Mouse (Mus musculus) midbrain, embryonic 16.5 days (tissue): ENCODE data around the gene Mlst8. TPM values are rescaled to one million over a fixed set of nuclear protein-coding genes. Genes with fewer than 3 reads are reported as not detected.
A peak's percentile ranks its signal among the peaks of the same experiment; 100 is the strongest.

Experiments used
- ATAC-seq: fragments of 200-750 bp; cut with Nextera tagmentation; 2 replicates; pipeline ENCODE4 v1.8.0; 2017; ENCODE audit warnings: moderate TSS enrichment
- H3K27ac ChIP-seq: fragments of 300-500 bp; sonication (generic); 2 replicates; pipeline ENCODE4 v1.5.1; 2014; ENCODE audit warnings: mild to moderate bottlenecking, low read length, mixed read lengths
- H3K27me3 ChIP-seq: fragments of 300-500 bp; sonication (generic); 2 replicates; pipeline ENCODE4 v1.6.1; 2014; ENCODE audit warnings: low read depth, low read length, mixed read lengths; ENCODE audit not compliant: control insufficient read depth, insufficient read depth
- H3K36me3 ChIP-seq: fragments of 300-500 bp; sonication (generic); 2 replicates; pipeline ENCODE4 v1.6.1; 2014; ENCODE audit warnings: mild to moderate bottlenecking, low read length, moderate library complexity, mixed read lengths; ENCODE audit not compliant: control insufficient read depth, insufficient read depth
- H3K4me1 ChIP-seq: fragments of 300-500 bp; sonication (generic); 2 replicates; pipeline ENCODE4 v1.6.1; 2014; ENCODE audit warnings: mild to moderate bottlenecking, low read length, mixed read lengths; ENCODE audit not compliant: control insufficient read depth, insufficient read depth
- H3K4me2 ChIP-seq: fragments of 300-500 bp; sonication (generic); 2 replicates; pipeline ENCODE4 v1.6.1; 2014; ENCODE audit warnings: mild to moderate bottlenecking, low read length, mixed read lengths
- H3K4me3 ChIP-seq: fragments of 300-500 bp; sonication (generic); 2 replicates; pipeline ENCODE4 v1.5.1; 2014; ENCODE audit warnings: low read depth, mild to moderate bottlenecking, low read length, moderate library complexity, mixed read lengths
- H3K9ac ChIP-seq: fragments of 300-500 bp; sonication (generic); 2 replicates; pipeline ENCODE4 v1.6.1; 2014; ENCODE audit warnings: low read depth, low read length, mixed read lengths
- H3K9me3 ChIP-seq: fragments of 300-500 bp; sonication (generic); replicated peaks from 2 replicates; pipeline ENCODE4 v1.6.1; 2014; ENCODE audit warnings: mild to moderate bottlenecking, low read length, mixed read lengths; ENCODE audit not compliant: control insufficient read depth, poor library complexity, severe bottlenecking
- WGBS: fragments of 180-500 bp; shearing (Covaris S2); extraction: QIAGEN DNeasy Blood & Tissue Kit; methylation state at CpG from one replicate; pipeline ENCODE4 v1.1.7; 2014; 5-methylcytosine and 5-hydroxymethylcytosine counted together
- polyA plus RNA-seq: library from polyadenylated mRNA; unstranded; fragments of >200 nt; fragmentation: Nextera tagmentation; extraction: Ambion mirVana; gene quantifications from 2 replicates; pipeline ENCODE4 v1.2.1, GENCODE M21; 2015

The Mlst8 gene
- polyA plus RNA-seq, result 36.5 and 37.2 TPM in 2 replicates

- peak within 1 kb of the TSS; percentile 80 for H3K4me3 ChIP-seq
- H3K4me2 ChIP-seq, result peak within 1 kb of the TSS; percentile 73
- H3K36me3 ChIP-seq, result peaks cover 22% of the 10 kb centered on the region
- H3K9ac ChIP-seq, result peak within 1 kb of the TSS; percentile 90
- H3K4me1 ChIP-seq, result peaks cover 10% of the 10 kb centered on the region
- peak within 1 kb of the TSS; percentile 99 for H3K27ac ChIP-seq
- under 1% methylated on average over 48 of the region's 48 CpGs for WGBS
- no peaks in the 10 kb centered on the region for H3K27me3 ChIP-seq
- peak; percentile 91 for ATAC-seq
- H3K9me3 ChIP-seq, result no peaks in the 10 kb centered on the region
Observed at GRCm38 (mm10) chr17:24478663-24479380, at the start of gene Mlst8. TSS of gene Mlst8 (minus strand) at chr17:24479078.

- Histone ChIP-seq H3K27me3 (no peaks in the 10 kb centered on the region; the same call in 1 of the 2 replicates), H3K4me3 (peak overlapping the region; percentile 48), H3K27ac (peak overlapping the region; percentile 77), H3K9me3 (no peaks in the 10 kb centered on the region), H3K4me1 (peaks cover 41% of the 10 kb centered on the region), H3K4me2 (peak overlapping the region; percentile 94), H3K36me3 (no peaks in the 10 kb centered on the region; the same call in 1 of the 2 replicates), H3K9ac (peak overlapping the region; percentile 64)
- WGBS, result 0% methylated on average over 8 of the region's 8 CpGs
- no peak for ATAC-seq
Observed at GRCm38 (mm10) chr17:24528560-24528918, 49.7 kb upstream of the Mlst8 start.

- Histone ChIP-seq H3K9me3 (no peaks in the 10 kb centered on the region), H3K4me2 (peak within 1 kb of the TSS; percentile 94), H3K9ac (peak within 1 kb of the TSS; percentile 85), H3K27ac (peak within 1 kb of the TSS; percentile 85), H3K36me3 (no peaks in the 10 kb centered on the region; the same call in 1 of the 2 replicates), H3K4me1 (peaks cover 35% of the 10 kb centered on the region), H3K27me3 (no peaks in the 10 kb centered on the region; the same call in 1 of the 2 replicates), H3K4me3 (peak within 1 kb of the TSS; percentile 74)
- peak; percentile 97 for ATAC-seq
- under 1% methylated on average over 40 of the region's 40 CpGs for WGBS
Observed at GRCm38 (mm10) chr17:24527723-24528559, 49.1 kb upstream of the Mlst8 start, which contains the start of gene Traf7. TSS of gene Traf7 (minus strand) at chr17:24527938.

DNA sequence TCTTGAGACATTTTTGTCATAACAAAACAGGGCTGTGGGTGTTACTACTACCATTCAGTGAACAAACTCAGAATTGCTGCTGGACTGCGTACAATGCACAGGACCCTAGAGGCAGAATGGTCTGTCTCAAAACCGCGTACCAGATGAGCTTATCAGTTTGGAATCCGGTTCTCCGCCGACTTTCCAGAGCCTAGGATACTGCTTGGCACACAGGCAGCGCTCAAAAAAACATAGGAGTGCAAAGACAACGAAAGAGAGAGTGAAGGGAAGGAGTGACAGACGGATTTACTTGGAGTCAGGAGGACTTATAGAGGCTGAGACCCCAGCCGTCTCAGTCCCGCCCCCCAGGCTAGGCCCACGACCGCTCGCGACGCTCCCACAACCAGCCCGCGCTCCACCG lies 48.4 kb upstream of the Mlst8 start:
- Histone ChIP-seq H3K4me1 (peaks cover 31% of the 10 kb centered on the region), H3K9ac (peak overlapping the region; percentile 85), H3K4me2 (peak overlapping the region; percentile 77), H3K9me3 (no peaks in the 10 kb centered on the region), H3K4me3 (peak overlapping the region; percentile 74), H3K27me3 (no peaks in the 10 kb centered on the region; the same call in 1 of the 2 replicates), H3K27ac (peak overlapping the region; percentile 85), H3K36me3 (no peaks in the 10 kb centered on the region; the same call in 1 of the 2 replicates)
- ATAC-seq, result 0 out of 2 replicates have a peak, but pooled peaks have one; percentile 0
- WGBS, result under 1% methylated on average over 19 of the region's 19 CpGs

- no peaks in the 10 kb centered on the region for H3K9me3 ChIP-seq
- H3K4me3 ChIP-seq, result no peak overlapping the region
- no peak overlapping the region for H3K9ac ChIP-seq
- ATAC-seq, result no peak
- no peaks in the 10 kb centered on the region for H3K27me3 ChIP-seq
- H3K36me3 ChIP-seq, result no peaks in the 10 kb centered on the region; the same call in 1 of the 2 replicates
- H3K27ac ChIP-seq, result no peak overlapping the region
- WGBS, result 84% methylated on average over 2 of the region's 2 CpGs
- H3K4me1 ChIP-seq, result peaks cover 23% of the 10 kb centered on the region
- H3K4me2 ChIP-seq, result no peak overlapping the region
Observed at GRCm38 (mm10) chr17:24524734-24525133, 45.9 kb upstream of the Mlst8 start.

DNA sequence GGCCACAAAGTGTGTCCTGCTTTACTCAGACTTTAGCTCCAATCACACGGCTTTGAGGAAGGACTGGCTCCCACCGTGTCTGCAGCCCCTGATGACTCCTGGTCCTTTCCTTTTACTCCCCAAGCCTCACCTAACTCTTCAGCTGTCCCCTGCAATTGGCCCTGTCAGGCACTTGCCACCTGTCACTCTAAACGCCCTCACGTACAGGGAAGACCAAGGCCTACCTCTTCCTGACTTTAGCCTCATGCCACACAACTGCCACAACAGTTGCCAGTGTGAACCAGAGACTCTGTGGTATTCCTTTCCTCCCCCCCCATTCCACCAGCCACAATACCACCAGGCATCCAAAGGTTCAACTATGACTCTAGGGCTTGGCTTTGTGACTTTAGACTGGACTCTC lies 41.6 kb upstream of the Mlst8 start:
- Histone ChIP-seq H3K4me2 (no peak overlapping the region), H3K9me3 (no peaks in the 10 kb centered on the region), H3K9ac (no peak overlapping the region), H3K36me3 (peaks cover 21% of the 10 kb centered on the region), H3K27ac (no peak overlapping the region), H3K4me3 (no peak overlapping the region), H3K4me1 (no peaks in the 10 kb centered on the region), H3K27me3 (no peaks in the 10 kb centered on the region)
- no peak for ATAC-seq
- 95% methylated on average over 4 of the region's 4 CpGs for WGBS

DNA sequence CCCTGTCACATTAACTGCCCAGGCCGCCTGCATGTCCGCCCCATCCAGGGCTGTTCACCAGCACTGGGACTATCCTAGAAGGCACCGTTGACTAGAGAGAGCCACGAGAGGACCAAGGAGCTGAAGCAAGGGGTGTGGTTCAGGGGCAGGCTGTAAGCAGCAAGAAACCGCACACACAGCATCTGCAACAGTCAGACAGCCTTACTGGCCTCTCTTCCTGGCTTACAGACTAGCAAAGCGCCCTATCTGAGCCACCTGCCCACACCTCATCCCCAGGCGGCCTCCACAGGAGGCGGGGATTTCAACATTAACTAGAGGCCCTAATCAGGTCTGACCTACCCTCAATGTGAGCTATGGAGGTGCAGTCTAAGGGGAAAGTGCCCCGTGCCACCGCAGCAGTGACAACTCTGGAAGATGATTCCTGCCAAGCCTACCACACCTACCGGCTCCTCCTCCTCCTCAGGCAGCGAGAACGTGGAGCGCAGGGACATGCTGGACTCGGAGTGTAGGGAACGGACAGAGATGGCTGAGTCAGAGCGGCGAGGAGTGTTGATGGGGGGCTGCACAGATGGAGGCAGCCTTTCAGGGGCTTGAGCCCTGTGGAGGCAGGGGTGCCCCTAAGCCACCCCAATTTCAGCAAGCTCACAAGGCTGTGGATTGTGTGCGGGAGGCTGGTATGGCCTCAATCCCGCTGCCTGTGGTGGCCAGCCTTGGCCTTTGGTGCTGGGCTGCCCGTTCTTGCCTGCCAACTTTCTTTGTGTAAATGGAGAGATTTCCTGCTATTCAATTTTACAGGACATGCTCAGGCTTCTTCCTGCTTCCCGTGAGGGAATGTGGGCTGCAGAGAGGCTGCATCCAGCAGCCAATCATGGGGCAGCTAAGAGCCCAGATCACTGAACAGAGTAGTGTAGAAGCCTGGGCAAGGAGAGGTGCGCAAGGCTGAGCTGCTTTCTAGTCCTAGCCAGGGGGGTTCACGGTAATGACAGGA lies 35.7 kb upstream of the Mlst8 start:
- no peak overlapping the region for H3K4me2 ChIP-seq
- H3K27me3 ChIP-seq, result no peaks in the 10 kb centered on the region
- 88% methylated on average over 24 of the region's 24 CpGs for WGBS
- H3K4me3 ChIP-seq, result no peak overlapping the region
- peaks cover 43% of the 10 kb centered on the region for H3K36me3 ChIP-seq
- ATAC-seq, result no peak
- no peaks in the 10 kb centered on the region for H3K9me3 ChIP-seq
- no peak overlapping the region for H3K9ac ChIP-seq
- no peaks in the 10 kb centered on the region for H3K4me1 ChIP-seq
- no peak overlapping the region; the same call in 1 of the 2 replicates for H3K27ac ChIP-seq

DNA sequence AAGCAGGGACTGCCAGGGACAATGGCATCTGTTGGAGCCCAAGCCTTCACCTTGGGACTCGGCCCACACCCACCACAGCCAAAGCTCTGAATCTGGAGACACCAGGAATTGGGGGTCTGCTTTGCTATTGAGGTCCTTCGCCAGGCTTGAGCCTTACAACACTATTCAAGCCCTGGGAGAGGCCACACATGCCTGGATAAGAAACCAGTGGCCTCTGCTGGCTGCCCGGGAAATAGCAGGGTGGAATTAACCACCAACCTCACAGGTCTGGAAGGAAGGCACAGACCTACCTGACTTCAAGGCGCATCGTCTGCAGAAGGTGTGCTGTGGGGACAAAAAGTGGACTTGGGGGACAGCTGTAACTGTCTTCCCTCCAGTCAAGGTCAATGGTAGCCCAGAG lies 34.7 kb upstream of the Mlst8 start:
- no peak overlapping the region for H3K9ac ChIP-seq
- H3K4me2 ChIP-seq, result no peak overlapping the region
- ATAC-seq, result peak; percentile 58; the same call in 1 of the 2 replicates
- peaks cover 49% of the 10 kb centered on the region for H3K36me3 ChIP-seq
- H3K4me1 ChIP-seq, result no peaks in the 10 kb centered on the region
- H3K27ac ChIP-seq, result no peak overlapping the region
- H3K9me3 ChIP-seq, result no peaks in the 10 kb centered on the region
- H3K27me3 ChIP-seq, result no peaks in the 10 kb centered on the region
- no peak overlapping the region for H3K4me3 ChIP-seq
- 51% methylated on average over 5 of the region's 5 CpGs for WGBS
